Mouse (Mus musculus): ENCODE results near the gene 1700034J05Rik.

GRCm38 (mm10) chr6:146967836-146968235 is 13.6 kb upstream of the 1700034J05Rik start:
- no peak for TF ChIP-seq CTCF (IDR thresholded peaks at IDR 0.05; ENCODE audit: low read depth, low read length)
- no peak for TF ChIP-seq POLR2A (IDR thresholded peaks at IDR 0.05; ENCODE audit: insufficient read depth, low read length)
- TF ChIP-seq EP300 (IDR thresholded peaks at IDR 0.05; ENCODE audit: insufficient read depth, low read depth, low read length), result no peak
